Mouse (Mus musculus) heart, adult 2 months (tissue): ENCODE measurements around the gene Slc25a14. TPM values are rescaled to one million over a fixed set of nuclear protein-coding genes. Genes with fewer than 3 reads are reported as not detected.

Experiments
- DNase-seq, 2 experiments: peaks; one replicate each; pipeline ENCODE4 v3.0.0; 2021
- H3K27ac ChIP-seq: fragments of 200-600 bp; 2 replicates; pipeline ENCODE4 v1.8.1; 2022
- H3K27me3 ChIP-seq: fragments of 200-500 bp; 2 replicates; pipeline ENCODE4 v1.6.1; 2012; ENCODE audit warnings: mild to moderate bottlenecking, low read length, inconsistent platforms, mixed read lengths; ENCODE audit not compliant: control insufficient read depth, insufficient read depth
- H3K36me3 ChIP-seq: fragments of 200-500 bp; 2 replicates; pipeline ENCODE4 v1.6.1; 2012; ENCODE audit warnings: low read length, inconsistent platforms; ENCODE audit not compliant: control insufficient read depth, insufficient read depth
- H3K4me1 ChIP-seq: fragments of 200-500 bp; 2 replicates; pipeline ENCODE4 v1.6.1; 2011; ENCODE audit warnings: low read length; ENCODE audit not compliant: control insufficient read depth, insufficient read depth
- H3K4me3 ChIP-seq: fragments of 200-600 bp; 2 replicates; pipeline ENCODE4 v1.8.1; 2022
- H3K79me2 ChIP-seq: fragments of 200-500 bp; replicated peaks from 2 replicates; pipeline ENCODE4 v1.6.1; 2012; ENCODE audit warnings: mild to moderate bottlenecking, inconsistent platforms, low read length, moderate library complexity, mixed read lengths; ENCODE audit not compliant: control insufficient read depth, insufficient read depth
- H3K9ac ChIP-seq: fragments of 200-500 bp; 2 replicates; pipeline ENCODE4 v1.6.1; 2012; ENCODE audit warnings: low read depth, mild to moderate bottlenecking, control low read depth, inconsistent platforms, low read length, mixed read lengths
- CTCF ChIP-seq: fragments of 200-600 bp; IDR thresholded peaks from 2 replicates; pipeline ENCODE4 v1.8.1; 2022; ENCODE audit warnings: antibody characterized with exemption, mild to moderate bottlenecking, moderate library complexity
- EP300 ChIP-seq: fragments of 200-500 bp; IDR thresholded peaks from 2 replicates; pipeline ENCODE4 v1.6.1; 2011; ENCODE audit warnings: low read depth, low read length, control low read depth; ENCODE audit not compliant: insufficient read depth
- POLR2A ChIP-seq: fragments of 200-500 bp; IDR thresholded peaks from 2 replicates; pipeline ENCODE4 v1.6.1; 2011; ENCODE audit warnings: mild to moderate bottlenecking, low read depth, low read length, control low read depth; ENCODE audit not compliant: insufficient read depth
- WGBS: fragments of 180-500 bp; shearing (Covaris S2); methylation state at CpG from one replicate; pipeline ENCODE4 v1.1.7; 2018; 5-methylcytosine and 5-hydroxymethylcytosine counted together
- intact Hi-C: fragments of 180-260 bp; cut with DNase I; formaldehyde crosslinking; loops from one replicate; pipeline ENCODE4 v1.15.1; 2025
- microRNA-seq, 2 experiments: library from miRNA; unstranded; fragments of <30 nt; microRNA quantifications; one replicate each; pipeline ENCODE4 v1.2.0; 2021
- polyA plus RNA-seq: library from polyadenylated mRNA; depleted of rRNA; stranded (reverse); fragments of >200 nt; gene quantifications from 2 replicates; pipeline ENCODE4 v1.2.3, GENCODE M21; 2012; rRNA removed
- total RNA-seq, 2 experiments: library from RNA; stranded (reverse); gene quantifications; 2 replicates each; pipeline ENCODE4 v1.2.3; 2021

Slc25a14 gene
- total and polyA plus RNA-seq, 3 experiments = 1.6 to 2.1 (median 1.9) TPM

GRCm38 (mm10) chrX:48694460-48694859 is 71.2 kb downstream of the Slc25a14 start:
- Histone ChIP-seq H3K36me3 (no peaks in the 10 kb centered on the region), H3K4me3 (peak overlapping the region; percentile 59), H3K4me1 (peaks cover 4% of the 10 kb centered on the region; the same call in 1 of the 2 replicates), H3K27me3 (no peaks in the 10 kb centered on the region), H3K9ac (no peak overlapping the region), H3K79me2 (no peaks in the 10 kb centered on the region), H3K27ac (no peak overlapping the region)
- WGBS = 20% methylated on average over 6 of the region's 6 CpGs
- intact Hi-C loops = loop anchor here (10.0 kb wide), 2 partner anchors 450 to 590 kb away; partner anchors contain the start of gene Enox2
- TF ChIP-seq EP300 = no peak
- TF ChIP-seq POLR2A = no peak
- no peak for TF ChIP-seq CTCF
- no peak for DNase-seq

DNA sequence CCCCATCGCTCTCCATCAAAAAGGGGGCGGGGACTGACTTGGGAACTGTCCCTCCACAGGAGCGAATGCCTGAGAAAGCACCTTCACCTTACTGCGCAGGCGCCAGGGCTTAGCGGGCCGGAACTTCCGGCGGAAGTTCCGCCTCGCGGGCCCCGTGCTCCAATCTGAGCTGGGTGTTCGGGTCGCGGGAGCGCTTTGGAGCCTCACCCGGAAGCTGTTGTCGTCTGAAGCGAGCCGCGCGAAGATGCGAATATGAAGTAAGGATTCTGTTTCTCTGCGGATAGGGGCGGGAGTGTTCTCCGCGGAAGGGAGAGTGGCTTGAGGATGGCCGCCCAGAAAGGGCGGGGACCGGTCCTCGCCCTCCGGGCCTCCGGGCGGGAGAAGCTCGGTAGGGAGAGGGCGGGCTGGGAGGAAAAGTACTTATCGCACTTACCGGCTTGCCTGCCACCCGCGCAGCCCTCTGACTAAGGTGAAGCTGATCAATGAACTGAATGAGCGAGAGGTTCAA is 71.7 kb downstream of the Slc25a14 start, which contains the start of gene Rbmx2:
Rbmx2 (plus strand) TSS at position 141 of the 508 bp plus-strand sequence.
- Histone ChIP-seq H3K27me3 (no peaks in the 10 kb centered on the region), H3K27ac (peak within 1 kb of the TSS; percentile 6; the same call in 1 of the 2 replicates), H3K36me3 (no peaks in the 10 kb centered on the region), H3K79me2 (no peaks in the 10 kb centered on the region), H3K9ac (peak within 1 kb of the TSS; percentile 74), H3K4me1 (peaks cover 4% of the 10 kb centered on the region; the same call in 1 of the 2 replicates), H3K4me3 (peak within 1 kb of the TSS; percentile 59)
- TF ChIP-seq POLR2A (no peak), EP300 (no peak), CTCF (no peak)
- peak; percentile 89 to 92 for DNase-seq
- intact Hi-C loops = loop anchor here (10.0 kb wide), 2 partner anchors 450 to 590 kb away; partner anchors contain the start of gene Enox2
- 18% methylated on average over 41 of the region's 42 CpGs for WGBS

GRCm38 (mm10) chrX:48709701-48710100 is 86.5 kb downstream of the Slc25a14 start:
- no peak for DNase-seq
- intact Hi-C loops = no loop called here
- Histone ChIP-seq H3K27me3 (no peaks in the 10 kb centered on the region), H3K79me2 (no peaks in the 10 kb centered on the region), H3K4me3 (no peak overlapping the region), H3K4me1 (no peaks in the 10 kb centered on the region), H3K9ac (no peak overlapping the region), H3K36me3 (no peaks in the 10 kb centered on the region), H3K27ac (no peak overlapping the region)
- no peak for TF ChIP-seq EP300
- no peak for TF ChIP-seq POLR2A
- no peak for TF ChIP-seq CTCF
- 77% methylated on average over 10 of the region's 10 CpGs for WGBS

Small RNA genes within 50 kb of the gene (microRNA-seq; reads per million reads assigned to microRNA genes)
- 0 reads per million in 2 experiments for gene Gm27828

Other genes starting within 250 kb of the Slc25a14 start
- gene Elf4, start 160.3 kb upstream of the Slc25a14 start, total RNA-seq = 1 to 10 TPM; 4.5 to 5.0 TPM
- 7.6 and 8.3 TPM in 2 replicates for gene Elf4, start 160.3 kb upstream of the Slc25a14 start, polyA plus RNA-seq
- gene Aifm1, start 109.8 kb upstream of the Slc25a14 start, total RNA-seq = 100 to 1,000 TPM in 1 of 2 experiments, 10 to 100 TPM in 1; 92.8 to 108 TPM
- gene Aifm1, start 109.8 kb upstream of the Slc25a14 start, polyA plus RNA-seq = 33.2 and 76.9 TPM in 2 replicates
- under 1 TPM in 1 of 2 experiments, not detected in 1; 0.29 TPM for gene Rab33a, start 104.1 kb upstream of the Slc25a14 start, total RNA-seq
- 1.2 and 1.7 TPM in 2 replicates for gene Rab33a, start 104.1 kb upstream of the Slc25a14 start, polyA plus RNA-seq
- 1 to 10 TPM; 4.5 to 4.8 TPM for gene Zfp280c, start 28.9 kb upstream of the Slc25a14 start, total RNA-seq
- gene Zfp280c, start 28.9 kb upstream of the Slc25a14 start, polyA plus RNA-seq = 2.5 and 5.1 TPM in 2 replicates
- not detected for gene Gpr119, start 51.1 kb downstream of the Slc25a14 start, total RNA-seq
- 0.04 TPM in 1 of 2 replicates, not detected in the other for gene Gpr119, start 51.1 kb downstream of the Slc25a14 start, polyA plus RNA-seq
- 1 to 10 TPM; 2.1 TPM for gene Rbmx2, start 71.6 kb downstream of the Slc25a14 start, total RNA-seq
- gene Rbmx2, start 71.6 kb downstream of the Slc25a14 start, polyA plus RNA-seq = 0.66 and 1.7 TPM in 2 replicates